Mouse (Mus musculus) stomach, embryonic 15.5 days (tissue): ENCODE data around the gene Ikzf3. TPM values are rescaled to one million over a fixed set of nuclear protein-coding genes. Genes with fewer than 3 reads are reported as not detected.

Source experiments
- ATAC-seq: fragments of 200-750 bp; cut with Nextera tagmentation; 2 replicates; pipeline ENCODE4 v1.8.0; 2017; ENCODE audit warnings: low read depth, moderate number of reproducible peaks, moderate TSS enrichment; ENCODE audit not compliant: insufficient read depth, low FRiP score
- H3K27ac ChIP-seq: fragments of 300-500 bp; sonication (generic); 2 replicates; pipeline ENCODE4 v1.5.1; 2015; ENCODE audit warnings: mild to moderate bottlenecking, inconsistent platforms
- H3K27me3 ChIP-seq: fragments of 300-500 bp; sonication (generic); replicated peaks from 2 replicates; pipeline ENCODE4 v1.6.1; 2015; ENCODE audit warnings: inconsistent platforms
- H3K36me3 ChIP-seq: fragments of 300-500 bp; sonication (generic); 2 replicates; pipeline ENCODE4 v1.6.1; 2015; ENCODE audit warnings: inconsistent platforms
- H3K4me1 ChIP-seq: fragments of 300-500 bp; sonication (generic); 2 replicates; pipeline ENCODE4 v1.6.1; 2015; ENCODE audit warnings: inconsistent platforms
- H3K4me2 ChIP-seq: fragments of 300-500 bp; sonication (generic); 2 replicates; pipeline ENCODE4 v1.6.1; 2015; ENCODE audit warnings: mild to moderate bottlenecking, inconsistent platforms
- H3K4me3 ChIP-seq: fragments of 300-500 bp; sonication (generic); replicated peaks from 2 replicates; pipeline ENCODE4 v1.5.1; 2015; ENCODE audit warnings: inconsistent platforms
- H3K9ac ChIP-seq: fragments of 300-500 bp; sonication (generic); 2 replicates; pipeline ENCODE4 v1.6.1; 2015; ENCODE audit warnings: inconsistent platforms
- H3K9me3 ChIP-seq: fragments of 300-500 bp; sonication (generic); 2 replicates; pipeline ENCODE4 v1.6.1; 2016; ENCODE audit warnings: inconsistent platforms
- WGBS: fragments of 180-500 bp; shearing (Covaris S2); methylation state at CpG from one replicate; pipeline ENCODE4 v1.1.7; 2015; 5-methylcytosine and 5-hydroxymethylcytosine counted together
- polyA plus RNA-seq: library from polyadenylated mRNA; unstranded; fragments of >200 nt; fragmentation: Nextera tagmentation; extraction: Ambion mirVana; gene quantifications from 2 replicates; pipeline ENCODE4 v1.2.1, GENCODE M21; 2015

Ikzf3 gene
- polyA plus RNA-seq, 1 experiment from 2014 or later, result 0.69 TPM

DNA sequence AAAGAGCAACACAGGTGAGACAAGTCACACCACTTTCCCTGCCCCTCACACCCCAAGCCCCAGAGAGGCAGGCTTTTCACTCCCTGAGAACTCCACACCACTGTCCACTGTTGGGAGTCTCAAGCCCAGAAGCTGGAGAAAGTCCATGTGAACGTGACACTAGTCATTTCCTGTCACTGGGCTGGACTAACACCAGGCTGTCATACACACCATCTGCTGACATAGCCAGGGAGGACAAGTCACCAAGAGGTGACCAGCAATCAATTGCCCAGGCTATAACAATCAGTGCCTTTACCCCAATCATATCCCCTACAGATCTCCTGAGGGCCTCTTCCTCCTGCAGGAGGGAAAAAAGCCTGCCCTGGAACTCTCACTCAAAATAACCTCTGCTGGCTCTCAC, 38.3 kb upstream of the Ikzf3 start:
- 43% methylated on average over 1 of the region's 1 CpGs for WGBS
- Histone ChIP-seq H3K27me3 (no peaks in the 10 kb centered on the region), H3K4me2 (no peak overlapping the region), H3K9ac (no peak overlapping the region), H3K9me3 (no peaks in the 10 kb centered on the region), H3K4me1 (peaks cover 36% of the 10 kb centered on the region), H3K27ac (no peak overlapping the region), H3K4me3 (no peak overlapping the region), H3K36me3 (peaks cover 17% of the 10 kb centered on the region)
- no peak for ATAC-seq

DNA sequence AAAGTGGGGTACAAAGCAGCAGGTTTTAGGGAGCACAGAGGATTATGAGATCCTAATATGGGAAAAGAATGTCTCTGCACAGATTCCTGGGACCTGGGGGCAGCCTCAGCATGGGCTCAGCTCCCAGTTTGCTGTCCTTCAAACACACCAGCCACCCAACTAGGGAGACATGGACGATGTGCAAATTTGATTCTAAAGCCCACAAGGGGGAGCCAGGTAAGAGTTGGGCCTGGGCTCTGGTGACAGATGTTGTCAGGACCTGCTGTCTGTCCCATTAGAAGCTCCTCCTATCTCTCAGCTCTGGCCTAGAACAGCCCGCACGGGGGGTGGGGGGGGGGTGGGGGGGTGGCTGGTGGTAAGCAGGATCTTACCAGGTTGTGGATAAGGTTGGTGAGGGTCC, 37.7 kb upstream of the Ikzf3 start:
- Histone ChIP-seq H3K4me1 (peaks cover 31% of the 10 kb centered on the region), H3K9ac (no peak overlapping the region), H3K36me3 (peaks cover 17% of the 10 kb centered on the region), H3K4me2 (no peak overlapping the region), H3K9me3 (no peaks in the 10 kb centered on the region), H3K27me3 (no peaks in the 10 kb centered on the region), H3K27ac (no peak overlapping the region), H3K4me3 (no peak overlapping the region)
- 23% methylated on average over 3 of the region's 3 CpGs for WGBS
- ATAC-seq, result no peak

DNA sequence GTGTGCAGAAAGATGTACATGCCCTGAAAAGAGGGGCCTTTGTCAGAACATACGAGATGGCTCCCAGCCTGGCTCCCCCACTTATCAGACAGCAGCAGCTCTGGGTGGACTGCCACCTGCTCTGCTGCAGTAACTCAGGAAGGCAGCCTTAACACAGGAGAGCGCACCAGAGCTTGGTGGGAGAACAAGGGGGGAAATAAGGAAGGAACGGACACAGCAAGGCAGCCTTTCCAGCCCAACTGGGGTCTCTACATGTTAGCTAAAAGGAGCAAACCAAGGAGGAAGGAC, 37.4 kb upstream of the Ikzf3 start:
- Histone ChIP-seq H3K9ac (no peak overlapping the region), H3K4me2 (no peak overlapping the region), H3K4me1 (peaks cover 28% of the 10 kb centered on the region), H3K36me3 (peaks cover 17% of the 10 kb centered on the region), H3K9me3 (no peaks in the 10 kb centered on the region), H3K4me3 (no peak overlapping the region), H3K27ac (no peak overlapping the region), H3K27me3 (no peaks in the 10 kb centered on the region)
- WGBS, result 79% methylated on average over 3 of the region's 3 CpGs
- peak; percentile 41; the same call in 1 of the 2 replicates for ATAC-seq

GRCm38 (mm10) chr11:98582551-98583264, 36.9 kb upstream of the Ikzf3 start:
- no peaks in the 10 kb centered on the region for H3K9me3 ChIP-seq
- H3K27me3 ChIP-seq, result no peaks in the 10 kb centered on the region
- H3K27ac ChIP-seq, result no peak overlapping the region
- H3K4me1 ChIP-seq, result peaks cover 24% of the 10 kb centered on the region
- peaks cover 17% of the 10 kb centered on the region for H3K36me3 ChIP-seq
- peak; percentile 48; the same call in 1 of the 2 replicates for ATAC-seq
- H3K9ac ChIP-seq, result no peak overlapping the region
- WGBS, result 80% methylated on average over 12 of the region's 12 CpGs
- H3K4me3 ChIP-seq, result no peak overlapping the region
- no peak overlapping the region for H3K4me2 ChIP-seq

DNA sequence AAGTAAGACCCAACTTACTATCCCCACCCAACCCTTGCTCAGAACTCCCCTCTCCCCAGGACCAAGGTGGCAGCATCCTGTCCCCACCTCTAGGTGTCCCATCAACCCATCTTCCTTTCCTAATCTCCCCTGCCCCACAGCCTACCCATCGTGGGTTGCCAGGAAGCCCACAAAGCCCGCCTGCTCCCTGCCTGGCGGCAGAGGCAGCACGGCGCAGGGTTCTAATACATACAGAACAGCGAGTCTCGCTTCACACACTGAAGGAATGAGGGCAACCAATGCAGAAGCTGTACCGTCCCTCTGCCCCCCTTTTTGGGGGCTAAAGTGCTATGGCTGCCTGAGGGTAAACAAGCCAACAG, 36.2 kb upstream of the Ikzf3 start:
- no peaks in the 10 kb centered on the region for H3K27me3 ChIP-seq
- ATAC-seq, result no peak
- H3K36me3 ChIP-seq, result peaks cover 17% of the 10 kb centered on the region
- no peak overlapping the region for H3K4me2 ChIP-seq
- no peak overlapping the region for H3K27ac ChIP-seq
- H3K4me3 ChIP-seq, result no peak overlapping the region
- no peak overlapping the region for H3K9ac ChIP-seq
- no peaks in the 10 kb centered on the region for H3K9me3 ChIP-seq
- peaks cover 19% of the 10 kb centered on the region for H3K4me1 ChIP-seq
- WGBS, result 81% methylated on average over 8 of the region's 8 CpGs

GRCm38 (mm10) chr11:98581286-98582029, 35.6 kb upstream of the Ikzf3 start:
- no peak overlapping the region for H3K9ac ChIP-seq
- H3K27me3 ChIP-seq, result no peaks in the 10 kb centered on the region
- no peaks in the 10 kb centered on the region for H3K9me3 ChIP-seq
- ATAC-seq, result 0 out of 2 replicates have a peak, but pooled peaks have one; percentile 5
- H3K27ac ChIP-seq, result no peak overlapping the region
- H3K4me2 ChIP-seq, result no peak overlapping the region
- peaks cover 17% of the 10 kb centered on the region for H3K36me3 ChIP-seq
- peaks cover 19% of the 10 kb centered on the region for H3K4me1 ChIP-seq
- WGBS, result 65% methylated on average over 17 of the region's 17 CpGs
- no peak overlapping the region for H3K4me3 ChIP-seq

DNA sequence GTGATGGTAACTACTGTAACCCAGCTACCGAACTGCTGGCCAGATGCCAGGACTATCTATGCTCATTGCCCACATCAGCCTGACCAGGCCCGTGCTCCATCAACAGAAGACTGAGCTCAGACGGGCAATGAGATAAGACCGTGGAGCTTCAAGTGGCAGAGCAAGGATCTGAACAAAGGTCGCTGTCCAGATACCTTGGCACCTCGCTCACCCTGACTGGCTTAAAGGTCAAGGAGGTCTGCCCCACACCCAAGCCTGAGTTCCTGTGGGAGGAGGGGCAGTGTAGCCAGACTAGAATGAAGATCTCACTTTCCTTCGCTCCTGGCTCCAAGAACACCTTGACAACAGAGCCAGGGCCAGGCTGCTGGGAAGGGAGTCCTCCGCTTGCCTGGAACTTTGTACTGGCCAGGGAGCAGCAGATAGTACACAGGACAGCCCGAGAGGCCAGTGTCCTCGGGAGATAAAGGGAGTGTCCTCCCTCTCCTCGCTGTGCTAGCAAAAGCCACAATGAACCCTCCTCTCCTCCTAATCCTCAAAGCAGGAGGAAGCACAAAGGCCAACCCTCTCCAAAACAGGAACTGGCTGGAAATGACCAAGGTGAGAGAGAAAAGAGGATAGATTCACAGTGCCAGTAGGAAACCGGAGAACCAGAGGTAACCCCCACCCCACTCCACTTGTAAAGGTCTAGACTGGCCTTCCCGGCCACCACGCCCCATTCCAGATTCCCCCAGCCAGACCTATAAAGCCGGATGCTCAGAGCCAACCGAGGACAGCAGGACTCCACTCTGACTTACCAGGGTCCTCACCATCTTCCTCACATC, 34.7 kb upstream of the Ikzf3 start:
- Histone ChIP-seq H3K4me1 (peaks cover 9% of the 10 kb centered on the region), H3K4me2 (no peak overlapping the region), H3K27me3 (no peaks in the 10 kb centered on the region), H3K9ac (no peak overlapping the region), H3K36me3 (peaks cover 17% of the 10 kb centered on the region), H3K27ac (no peak overlapping the region), H3K4me3 (no peak overlapping the region), H3K9me3 (no peaks in the 10 kb centered on the region)
- 58% methylated on average over 16 of the region's 16 CpGs for WGBS
- peak; percentile 69 for ATAC-seq

DNA sequence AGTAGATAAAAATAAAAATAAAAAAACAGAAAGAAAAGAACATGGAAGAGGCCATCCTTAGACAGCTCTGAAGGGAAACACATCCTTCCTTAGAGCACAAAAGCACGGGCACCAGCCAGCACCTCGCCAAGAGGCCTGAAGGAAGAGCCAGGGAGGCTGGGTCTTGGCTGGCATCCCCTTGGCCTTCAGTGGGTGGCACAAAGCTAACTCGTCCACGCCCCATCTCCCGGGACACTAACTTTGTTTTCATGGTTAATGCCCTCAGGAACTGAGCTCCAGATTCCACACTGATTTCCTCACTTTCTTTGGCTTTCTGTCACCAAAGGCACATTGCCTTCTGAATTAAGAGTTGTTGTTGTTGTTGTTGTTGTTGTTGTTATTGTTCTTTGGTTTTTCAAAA, 31.9 kb upstream of the Ikzf3 start:
- Histone ChIP-seq H3K9me3 (no peaks in the 10 kb centered on the region), H3K27ac (no peak overlapping the region), H3K4me2 (no peak overlapping the region), H3K4me1 (no peaks in the 10 kb centered on the region), H3K36me3 (peaks cover 9% of the 10 kb centered on the region; the same call in 1 of the 2 replicates), H3K27me3 (no peaks in the 10 kb centered on the region), H3K9ac (no peak overlapping the region), H3K4me3 (no peak overlapping the region)
- ATAC-seq, result no peak
- 84% methylated on average over 5 of the region's 5 CpGs for WGBS

- H3K36me3 ChIP-seq, result no peaks in the 10 kb centered on the region
- no peaks in the 10 kb centered on the region for H3K4me1 ChIP-seq
- H3K4me3 ChIP-seq, result no peak overlapping the region
- no peak overlapping the region for H3K4me2 ChIP-seq
- no peaks in the 10 kb centered on the region for H3K9me3 ChIP-seq
- WGBS, result 78% methylated on average over 6 of the region's 6 CpGs
- H3K27ac ChIP-seq, result no peak overlapping the region
- H3K27me3 ChIP-seq, result no peaks in the 10 kb centered on the region
- ATAC-seq, result no peak
- H3K9ac ChIP-seq, result no peak overlapping the region
These were observed 23.6 kb upstream of the Ikzf3 start for GRCm38 (mm10) chr11:98569461-98569860.

DNA sequence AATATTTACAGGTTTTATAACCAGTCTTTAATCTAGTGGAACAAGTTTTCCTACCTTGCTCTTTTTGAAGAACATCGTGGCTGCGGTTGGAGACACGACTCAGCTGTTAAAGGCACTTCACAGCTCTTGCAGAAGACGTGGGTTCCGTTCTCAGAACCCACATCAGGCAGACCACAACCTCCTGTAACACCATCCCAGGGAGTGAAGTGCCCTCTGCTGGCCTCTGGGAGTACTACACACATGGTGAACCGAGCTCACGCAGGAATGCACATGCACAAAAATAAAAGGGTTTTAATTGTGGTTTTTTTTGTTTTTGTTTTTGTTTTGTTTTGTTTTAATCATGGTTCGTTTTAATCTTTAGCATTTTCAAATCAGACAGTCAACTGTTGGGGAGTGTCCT, 22.5 kb upstream of the Ikzf3 start:
- ATAC-seq, result no peak
- Histone ChIP-seq H3K4me1 (no peaks in the 10 kb centered on the region), H3K27me3 (no peaks in the 10 kb centered on the region), H3K4me2 (no peak overlapping the region), H3K36me3 (no peaks in the 10 kb centered on the region), H3K4me3 (no peak overlapping the region), H3K27ac (no peak overlapping the region), H3K9me3 (no peaks in the 10 kb centered on the region), H3K9ac (no peak overlapping the region)
- 84% methylated on average over 8 of the region's 8 CpGs for WGBS

DNA sequence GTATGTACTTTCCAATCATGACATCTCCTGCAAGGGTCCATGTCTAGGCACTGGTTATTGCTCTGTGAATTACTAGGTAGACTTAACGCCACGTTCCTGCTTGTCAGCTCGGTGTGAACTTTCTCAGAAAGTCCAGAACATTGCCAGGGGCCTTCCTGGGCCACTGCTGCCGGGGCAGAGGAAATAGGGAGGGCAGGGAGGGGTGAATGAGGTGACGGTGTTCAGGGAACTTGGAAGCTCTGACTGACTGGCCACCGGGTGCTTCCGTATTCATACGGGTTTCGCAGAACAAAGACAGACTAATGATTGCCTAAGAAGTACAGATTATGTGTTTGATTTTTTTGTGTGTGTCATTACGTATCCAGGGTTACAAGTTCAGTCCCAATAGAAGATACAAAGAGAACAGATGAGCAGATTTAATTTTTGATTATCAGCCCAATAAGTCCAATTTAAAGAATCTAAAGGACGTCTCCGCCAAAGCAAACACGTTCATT, 18.1 kb upstream of the Ikzf3 start:
- H3K27me3 ChIP-seq, result no peaks in the 10 kb centered on the region
- no peaks in the 10 kb centered on the region for H3K9me3 ChIP-seq
- H3K4me3 ChIP-seq, result no peak overlapping the region
- no peak overlapping the region for H3K27ac ChIP-seq
- WGBS, result 56% methylated on average over 13 of the region's 13 CpGs
- H3K36me3 ChIP-seq, result no peaks in the 10 kb centered on the region
- no peak for ATAC-seq
- no peaks in the 10 kb centered on the region for H3K4me1 ChIP-seq
- no peak overlapping the region for H3K4me2 ChIP-seq
- H3K9ac ChIP-seq, result no peak overlapping the region

DNA sequence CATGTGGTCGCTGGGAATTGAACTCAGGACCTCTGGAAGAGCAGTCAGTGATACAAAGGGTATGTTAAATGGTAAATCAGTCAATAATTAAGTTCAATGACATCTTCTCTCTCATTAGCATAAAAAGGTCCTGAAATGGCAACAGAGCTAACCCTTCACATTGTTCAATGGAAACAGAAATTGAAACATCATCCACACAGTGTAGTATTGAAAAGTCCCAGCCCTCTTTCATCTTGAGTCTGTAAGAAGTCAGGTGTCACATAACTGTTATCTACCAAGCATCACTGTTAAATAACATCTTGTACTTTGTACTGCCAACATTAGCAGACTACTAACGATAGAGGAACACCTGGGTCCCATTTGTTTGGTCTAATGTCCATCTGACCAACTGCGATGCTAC, 17.2 kb upstream of the Ikzf3 start:
- Histone ChIP-seq H3K4me2 (no peak overlapping the region), H3K4me3 (no peak overlapping the region), H3K36me3 (no peaks in the 10 kb centered on the region), H3K9ac (no peak overlapping the region), H3K9me3 (no peaks in the 10 kb centered on the region), H3K27ac (no peak overlapping the region), H3K4me1 (no peaks in the 10 kb centered on the region), H3K27me3 (no peaks in the 10 kb centered on the region)
- 69% methylated on average over 3 of the region's 3 CpGs for WGBS
- no peak for ATAC-seq
